Mouse (Mus musculus) stomach, postnatal 0 days (tissue): ENCODE results near the gene Lrrn4. TPM values are rescaled to one million over a fixed set of nuclear protein-coding genes. Genes with fewer than 3 reads are reported as not detected.
A peak's percentile ranks its signal among the peaks of the same experiment; 100 is the strongest.

Experiments used
- ATAC-seq: fragments of 200-750 bp; cut with Nextera tagmentation; 2 replicates; pipeline ENCODE4 v1.8.0; 2017; ENCODE audit not compliant: low FRiP score, low TSS enrichment
- DNase-seq: peaks from one replicate; pipeline ENCODE4 v3.0.0-alpha.2; 2016; ENCODE audit warnings: low spot score
- H3K27ac ChIP-seq: fragments of 300-500 bp; sonication (generic); replicated peaks from 2 replicates; pipeline ENCODE4 v1.5.1; 2014; ENCODE audit warnings: mild to moderate bottlenecking, control low read depth
- H3K27me3 ChIP-seq: fragments of 300-500 bp; sonication (generic); 2 replicates; pipeline ENCODE4 v1.6.1; 2014; ENCODE audit warnings: low read length; ENCODE audit not compliant: control insufficient read depth, insufficient read depth
- H3K36me3 ChIP-seq: fragments of 300-500 bp; sonication (generic); 2 replicates; pipeline ENCODE4 v1.6.1; 2014; ENCODE audit warnings: low read length, mixed read lengths; ENCODE audit not compliant: control insufficient read depth, insufficient read depth
- H3K4me1 ChIP-seq: fragments of 300-500 bp; sonication (generic); replicated peaks from 2 replicates; pipeline ENCODE4 v1.6.1; 2014; ENCODE audit warnings: antibody characterized with exemption; ENCODE audit not compliant: control insufficient read depth, insufficient read depth
- H3K4me2 ChIP-seq: fragments of 300-500 bp; sonication (generic); replicated peaks from 2 replicates; pipeline ENCODE4 v1.6.1; 2014; ENCODE audit warnings: low read depth, mild to moderate bottlenecking, control low read depth, moderate library complexity
- H3K4me3 ChIP-seq: fragments of 300-500 bp; sonication (generic); 2 replicates; pipeline ENCODE4 v1.5.1; 2014; ENCODE audit warnings: low read depth, low read length, control low read depth
- H3K9ac ChIP-seq: fragments of 300-500 bp; sonication (generic); 2 replicates; pipeline ENCODE4 v1.6.1; 2014; ENCODE audit warnings: mild to moderate bottlenecking, low read length, control low read depth, mixed read lengths
- H3K9me3 ChIP-seq: fragments of 300-500 bp; sonication (generic); 2 replicates; pipeline ENCODE4 v1.6.1; 2016; ENCODE audit warnings: low read length; ENCODE audit not compliant: control insufficient read depth
- CTCF ChIP-seq: IDR thresholded peaks from 2 replicates; pipeline ENCODE4 v1.5.1; 2016; ENCODE audit warnings: antibody characterized with exemption, low read depth, mild to moderate bottlenecking, moderate library complexity
- EP300 ChIP-seq: optimal IDR thresholded peaks from 2 replicates; pipeline ENCODE3; 2016; ENCODE audit warnings: antibody characterized with exemption
- WGBS: fragments of 180-500 bp; shearing (Covaris S2); extraction: QIAGEN DNeasy Blood & Tissue Kit; methylation state at CpG from one replicate; pipeline ENCODE4 v1.1.7; 2014; 5-methylcytosine and 5-hydroxymethylcytosine counted together
- polyA plus RNA-seq: library from polyadenylated mRNA; unstranded; fragments of >200 nt; fragmentation: Nextera tagmentation; extraction: Ambion mirVana; gene quantifications from 2 replicates; pipeline ENCODE4 v1.2.1, GENCODE M21; 2015

Gene Lrrn4
- polyA plus RNA-seq, 1 experiment from 2014 or later = 8.5 TPM

DNA sequence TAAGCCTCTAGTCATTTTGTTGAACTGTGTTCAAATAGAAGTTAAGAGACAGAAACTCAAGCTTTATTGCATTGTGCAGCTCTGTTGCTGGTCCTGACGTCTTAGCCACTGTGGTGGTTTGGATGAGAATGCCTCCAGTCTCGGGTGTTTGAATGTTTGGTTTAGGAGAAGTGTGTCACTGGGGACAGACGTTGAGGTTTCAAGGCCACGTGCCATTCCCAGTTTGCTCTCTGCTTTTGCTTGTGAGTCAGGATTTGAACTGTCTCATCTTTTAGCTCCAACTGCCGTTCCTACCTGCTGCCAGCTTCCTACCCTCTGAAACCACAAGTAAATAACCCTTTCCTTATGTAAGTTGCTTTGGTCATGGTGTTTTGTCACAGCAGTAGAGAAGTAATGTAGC lies 13.2 kb downstream of the Lrrn4 start:
- Histone ChIP-seq H3K4me3 (no peak overlapping the region), H3K9me3 (no peaks in the 10 kb centered on the region), H3K36me3 (no peaks in the 10 kb centered on the region; the same call in 1 of the 2 replicates), H3K9ac (no peak overlapping the region), H3K27me3 (no peaks in the 10 kb centered on the region), H3K4me2 (no peak overlapping the region), H3K4me1 (no peaks in the 10 kb centered on the region), H3K27ac (no peak overlapping the region)
- TF ChIP-seq CTCF = no peak
- TF ChIP-seq EP300 = no peak
- ATAC-seq (no peak), DNase-seq (no peak)
- 69% methylated on average over 5 of the region's 5 CpGs for WGBS

DNA sequence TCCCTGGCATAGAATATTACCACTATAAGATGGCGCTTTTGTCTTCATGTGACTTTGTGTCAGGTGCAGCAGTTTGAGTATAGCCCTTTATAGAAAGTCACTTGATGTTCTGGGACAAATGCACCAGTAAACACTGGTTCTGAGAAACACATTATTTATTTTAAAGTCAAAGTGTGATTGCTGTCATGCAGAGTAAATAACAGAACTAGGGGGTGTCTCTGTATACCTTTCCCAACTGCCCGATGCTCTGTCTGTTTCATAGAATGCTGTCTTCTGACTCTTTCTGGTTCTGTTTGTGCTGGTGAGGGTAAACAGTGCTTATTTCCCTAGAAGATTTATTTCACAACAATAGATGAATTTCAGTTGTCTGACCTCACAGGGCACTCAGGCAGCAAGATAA lies 17.4 kb downstream of the Lrrn4 start:
- no peak overlapping the region for H3K27ac ChIP-seq
- TF ChIP-seq EP300 (no peak), CTCF (no peak)
- no peak overlapping the region for H3K4me2 ChIP-seq
- H3K36me3 ChIP-seq = no peaks in the 10 kb centered on the region; the same call in 1 of the 2 replicates
- no peaks in the 10 kb centered on the region for H3K4me1 ChIP-seq
- H3K9ac ChIP-seq = no peak overlapping the region
- H3K27me3 ChIP-seq = no peaks in the 10 kb centered on the region
- WGBS = 88% methylated on average over 2 of the region's 2 CpGs
- ATAC-seq (no peak), DNase-seq (no peak)
- no peak overlapping the region for H3K4me3 ChIP-seq
- H3K9me3 ChIP-seq = no peaks in the 10 kb centered on the region

DNA sequence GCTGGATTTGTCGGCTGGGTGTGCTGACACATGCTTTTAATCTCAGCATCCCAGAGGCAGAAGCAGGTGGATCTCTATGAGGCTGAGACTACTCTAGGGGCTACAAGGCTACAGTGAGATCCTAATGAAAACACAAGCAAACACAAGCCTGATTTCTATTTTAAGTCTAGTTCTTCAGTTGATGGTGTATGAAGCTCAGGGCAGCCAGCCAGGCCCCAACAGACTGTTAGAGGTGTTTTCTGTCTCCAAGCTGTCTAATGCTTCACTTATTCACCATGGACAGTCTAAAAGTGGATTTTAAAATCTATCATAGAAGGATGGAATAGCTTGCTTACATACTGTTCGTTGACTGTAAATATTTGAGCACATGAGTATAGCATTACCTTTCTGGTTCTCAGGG lies 19.2 kb downstream of the Lrrn4 start:
- no peaks in the 10 kb centered on the region; the same call in 1 of the 2 replicates for H3K36me3 ChIP-seq
- 87% methylated on average over 2 of the region's 2 CpGs for WGBS
- TF ChIP-seq EP300 (no peak), CTCF (no peak)

DNA sequence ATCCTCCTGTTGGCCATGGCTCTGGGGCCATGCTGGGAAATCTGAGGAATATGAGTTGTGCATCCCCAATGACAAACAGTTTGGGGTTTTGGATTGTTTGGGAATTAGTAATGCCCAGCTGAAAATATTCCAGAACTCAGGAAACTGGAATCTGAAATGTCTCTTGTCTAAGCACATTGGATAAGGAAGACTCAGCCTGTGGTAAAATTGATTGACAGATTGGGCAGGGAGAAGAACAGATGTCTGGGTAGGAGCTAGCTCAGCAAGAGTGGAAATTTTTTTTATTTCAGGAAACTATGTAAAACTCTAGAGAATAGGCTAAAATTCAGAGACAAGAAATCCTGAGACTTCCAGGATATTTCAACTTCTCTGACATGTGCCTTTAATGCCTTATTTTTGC lies 20.3 kb downstream of the Lrrn4 start:
- TF ChIP-seq EP300 = no peak
- no peak for TF ChIP-seq CTCF
- H3K4me3 ChIP-seq = no peak overlapping the region
- no peaks in the 10 kb centered on the region for H3K4me1 ChIP-seq
- H3K4me2 ChIP-seq = no peak overlapping the region
- no peak overlapping the region for H3K27ac ChIP-seq
- no peak for ATAC-seq
- H3K9me3 ChIP-seq = no peaks in the 10 kb centered on the region
- no peak for DNase-seq
- no peaks in the 10 kb centered on the region for H3K27me3 ChIP-seq
- H3K36me3 ChIP-seq = no peaks in the 10 kb centered on the region; the same call in 1 of the 2 replicates
- no peak overlapping the region for H3K9ac ChIP-seq

More for the DNA sequence above, 19.2 kb downstream of the Lrrn4 start:
- Histone ChIP-seq H3K27ac (no peak overlapping the region), H3K9ac (no peak overlapping the region), H3K9me3 (no peaks in the 10 kb centered on the region), H3K27me3 (no peaks in the 10 kb centered on the region), H3K4me2 (no peak overlapping the region), H3K4me1 (no peaks in the 10 kb centered on the region), H3K4me3 (no peak overlapping the region)
- ATAC-seq (no peak), DNase-seq (no peak)

DNA sequence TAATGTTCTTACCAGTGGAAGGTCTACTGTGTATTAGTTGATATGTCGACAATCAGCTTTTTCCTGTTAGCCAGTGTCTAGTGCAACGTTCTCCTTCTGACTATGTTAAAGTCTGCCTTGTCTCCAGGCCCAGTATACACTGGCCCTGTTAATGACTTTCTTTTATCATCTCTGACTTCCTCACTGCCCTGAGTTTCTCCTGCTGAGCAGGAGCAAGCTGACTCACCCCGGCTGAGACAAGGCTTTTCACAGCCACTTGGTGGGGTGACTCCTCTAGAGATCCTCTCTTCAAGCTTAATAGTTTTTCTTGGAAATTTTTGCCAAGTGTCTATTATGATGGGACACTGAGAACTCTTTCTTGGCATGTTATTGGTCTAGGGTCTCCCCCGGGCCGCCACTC lies 24.4 kb downstream of the Lrrn4 start:
- Histone ChIP-seq H3K27me3 (no peaks in the 10 kb centered on the region), H3K4me3 (no peak overlapping the region), H3K4me2 (no peak overlapping the region), H3K36me3 (peaks cover under 1% of the 10 kb centered on the region; the same call in 1 of the 2 replicates), H3K27ac (no peak overlapping the region), H3K9me3 (no peaks in the 10 kb centered on the region), H3K9ac (no peak overlapping the region), H3K4me1 (no peaks in the 10 kb centered on the region)
- 75% methylated on average over 5 of the region's 5 CpGs for WGBS
- 0 out of 2 replicates have a peak, but pooled peaks have one; percentile 13 for TF ChIP-seq CTCF
- TF ChIP-seq EP300 = no peak
- ATAC-seq (peak; percentile 66; the same call in 1 of the 2 replicates), DNase-seq (no peak)

DNA sequence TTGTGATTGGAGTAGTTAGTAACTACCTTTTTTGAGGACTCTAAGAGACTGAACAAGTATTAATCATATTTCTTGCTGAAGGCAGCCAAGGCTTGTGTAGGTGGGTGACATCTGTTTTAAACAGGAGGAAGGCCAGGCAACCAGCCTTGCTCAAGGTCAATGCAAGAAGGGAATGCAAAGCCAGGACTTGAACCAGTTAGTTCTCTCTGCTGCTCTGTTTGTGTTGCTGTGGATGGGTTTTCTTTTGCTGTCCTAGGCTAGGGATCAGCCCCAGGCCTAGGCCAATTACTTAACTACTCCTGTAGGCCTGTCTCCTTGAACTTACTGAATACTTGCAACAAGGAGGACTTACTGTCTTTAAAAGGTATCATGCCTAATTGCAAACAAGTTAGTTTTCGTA lies 27.6 kb downstream of the Lrrn4 start:
- H3K27me3 ChIP-seq = no peaks in the 10 kb centered on the region
- WGBS = 87% methylated on average over 1 of the region's 1 CpGs
- H3K27ac ChIP-seq = no peak overlapping the region
- no peaks in the 10 kb centered on the region for H3K4me1 ChIP-seq
- no peaks in the 10 kb centered on the region for H3K9me3 ChIP-seq
- no peak overlapping the region for H3K9ac ChIP-seq
- no peak overlapping the region for H3K4me2 ChIP-seq
- ATAC-seq (no peak), DNase-seq (no peak)
- H3K36me3 ChIP-seq = peaks cover 2% of the 10 kb centered on the region; the same call in 1 of the 2 replicates
- H3K4me3 ChIP-seq = no peak overlapping the region
- TF ChIP-seq EP300 = no peak
- TF ChIP-seq CTCF = no peak
